Mouse (Mus musculus): ENCODE measurements around the gene Cfap43.

- no peak for TF ChIP-seq CTCF (conservative IDR thresholded peaks at IDR 0.05; ENCODE audit: low read length)
- TF ChIP-seq POU5F1 (IDR thresholded peaks at IDR 0.05; ENCODE audit: borderline replicate concordance, low read length): no peak
Observed at GRCm38 (mm10) chr19:47713457-47713856, 205.6 kb downstream of the Cfap43 start.

Data from E14TG2a.4 (cell line).